Comparison of ENCODE assay signal across 20 mouse cellular contexts in the genomic region with DNA sequence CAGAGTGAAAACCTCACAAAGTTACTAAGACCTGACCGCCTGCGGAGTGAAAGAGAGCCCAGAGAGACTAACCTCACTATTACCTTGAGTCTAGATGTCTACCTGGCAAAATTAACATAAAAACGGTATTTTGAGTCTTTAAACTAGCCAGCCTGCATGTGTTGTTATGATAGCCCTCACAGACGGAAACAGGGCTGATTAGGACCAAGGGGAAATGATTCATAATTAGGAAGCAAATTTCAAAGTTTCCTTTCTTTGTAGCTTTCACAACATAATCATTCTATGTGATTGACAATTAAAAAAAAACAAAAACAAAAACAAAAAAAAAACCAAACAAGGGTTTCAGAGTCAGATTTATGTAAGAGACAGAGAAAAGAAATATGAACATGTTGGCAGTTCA. TPM values are rescaled to one million over a fixed set of nuclear protein-coding genes. Genes with fewer than 3 reads are reported as not detected.
"Had no signal": no experiment of that assay in that cellular context is flagged by ENCODE, and none has a peak within 500 bp of the region (broad histone marks: within the 10 kb centered on the region; RNA-seq: fewer than 3 reads in every experiment).

No protein-coding gene starts in this region.

- H3K4me3 ChIP-seq: neural tube, embryonic 13.5 days; neural tube, embryonic 15.5 days; stomach, embryonic 15.5 days had no signal

- H3K9me3 ChIP-seq: neural tube, embryonic 13.5 days; neural tube, embryonic 15.5 days; stomach, embryonic 15.5 days had no signal

- H3K9ac ChIP-seq: neural tube, embryonic 13.5 days; neural tube, embryonic 15.5 days; stomach, embryonic 15.5 days had no signal

- H3K36me3 ChIP-seq: neural tube, embryonic 13.5 days; neural tube, embryonic 15.5 days; stomach, embryonic 15.5 days had no signal

- H3K27me3 ChIP-seq: neural tube, embryonic 13.5 days; neural tube, embryonic 15.5 days; stomach, embryonic 15.5 days had no signal

- H3K4me2 ChIP-seq: neural tube, embryonic 13.5 days; neural tube, embryonic 15.5 days; stomach, embryonic 15.5 days had no signal

- DNase-seq: retina, postnatal 1 day; right cerebral cortex, adult 18-20 months; right cerebral cortex, postnatal 14 days; right cerebral cortex, postnatal 25 days; right cerebral cortex, postnatal 4 days; spleen, adult 18-20 months; thymus, adult 18-20 months; thymus, adult 2 months; thymus, postnatal 14 days; thymus, postnatal 25 days; thymus, postnatal 36 days; thymus, postnatal 4 days had no signal

- H3K27ac ChIP-seq: neural tube, embryonic 13.5 days; neural tube, embryonic 15.5 days; stomach, embryonic 15.5 days; stomach, postnatal 0 days had no signal

- H3K4me1 ChIP-seq: neural tube, embryonic 13.5 days; neural tube, embryonic 15.5 days; stomach, embryonic 15.5 days had no signal

RNA-seq across cellular contexts. Expression of gene B430305J03Rik, which starts 20.6 kb away (rescaled TPM):
- polyA plus RNA-seq: neural tube, embryonic 13.5 days; neural tube, embryonic 14.5 days; neural tube, embryonic 15.5 days; stomach, embryonic 14.5 days; stomach, embryonic 15.5 days; stomach, embryonic 16.5 days; stomach, postnatal 0 days; thymus, postnatal 0 days had no signal
